Mouse (Mus musculus) adrenal gland, postnatal 0 days (tissue): ENCODE results near the gene Fan1. TPM values are rescaled to one million over a fixed set of nuclear protein-coding genes. Genes with fewer than 3 reads are reported as not detected.

Experiments used
- polyA plus RNA-seq: library from polyadenylated mRNA; unstranded; fragments of >200 nt; fragmentation: Nextera tagmentation; extraction: Ambion mirVana; gene quantifications from 2 replicates; pipeline ENCODE4 v1.2.1, GENCODE M21; 2015

The Fan1 gene
- 3.7 and 6.6 TPM in 2 replicates for polyA plus RNA-seq

DNA sequence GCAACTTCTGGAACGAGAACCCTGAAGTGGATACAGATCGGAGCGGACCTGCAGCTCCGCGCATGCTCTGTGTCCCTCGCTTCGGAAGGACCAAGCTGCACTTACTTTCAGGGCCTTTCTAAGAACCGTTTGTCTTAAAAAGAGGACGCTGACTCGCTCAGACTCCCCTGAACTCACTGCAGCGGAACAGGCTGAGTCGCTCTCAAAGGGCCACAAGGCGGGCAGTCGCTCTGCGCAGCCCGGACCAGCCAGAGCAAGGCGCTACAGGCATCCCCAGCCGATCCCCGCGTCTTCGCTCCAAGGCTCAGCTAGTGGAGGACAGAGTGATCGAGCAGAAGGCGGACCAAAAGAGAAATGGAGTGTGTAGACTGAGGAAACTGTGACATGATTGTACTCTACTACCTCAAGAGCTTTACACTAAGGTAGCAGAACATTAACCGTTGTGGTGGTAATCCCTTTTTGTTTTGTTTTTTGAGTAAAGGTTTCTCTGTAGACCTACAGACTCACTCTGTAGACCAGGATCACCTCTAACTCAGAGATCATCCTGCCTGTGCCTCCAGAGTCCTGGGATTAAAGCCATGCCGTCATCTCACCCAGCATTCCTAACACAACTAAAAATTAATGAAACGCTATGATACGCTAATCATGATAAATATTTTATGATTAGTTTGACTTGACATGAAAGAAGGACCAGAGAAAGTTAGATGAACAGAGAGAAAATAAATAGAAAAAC lies at the start of gene Fan1:
TSS of gene Fan1 (minus strand) at position 266 of the 733 bp plus-strand sequence.

DNA sequence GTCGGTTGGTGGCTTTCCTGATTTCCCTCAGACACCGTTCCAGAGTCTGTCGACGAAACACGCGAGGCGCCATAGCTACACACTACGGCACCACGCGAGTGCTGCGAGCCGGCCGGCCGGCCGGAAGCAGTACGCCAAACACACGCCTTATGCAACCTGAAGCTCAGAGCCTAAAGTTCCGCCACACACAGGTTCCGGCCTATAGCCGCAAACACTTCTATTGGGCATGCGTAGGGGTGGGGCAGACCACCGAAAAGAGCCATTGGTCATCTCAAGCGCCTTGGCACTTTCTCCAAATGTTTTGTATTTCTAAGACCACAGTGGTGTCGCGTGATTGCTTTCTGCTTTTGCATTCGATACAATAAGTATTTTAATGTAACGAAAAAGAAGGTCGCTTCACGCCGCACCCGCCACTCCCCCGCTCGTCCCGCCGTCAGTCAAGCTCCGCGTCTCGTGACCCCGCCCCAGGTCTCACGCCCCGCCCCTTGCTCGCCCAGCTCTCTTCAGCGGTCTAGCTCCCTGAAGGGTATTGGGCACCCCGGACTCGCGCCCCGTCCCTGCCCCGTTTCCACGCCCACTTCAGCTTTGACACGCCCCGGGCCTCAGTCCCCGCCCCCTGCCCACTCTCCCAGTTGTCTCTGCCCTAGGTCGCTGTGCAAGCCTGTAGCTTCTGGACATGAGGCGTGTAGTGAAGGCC lies 18.4 kb upstream of the Fan1 start, which contains the start of the genes Mphosph10 and Mcee:
TSS of gene Mphosph10 (minus strand) at position 147 of the 697 bp plus-strand sequence.
TSS of gene Mcee (plus strand) at position 486 of the 697 bp plus-strand sequence.

Other genes starting within 250 kb of the Fan1 start
- gene Trpm1, start 220.3 kb downstream of the Fan1 start, polyA plus RNA-seq = 0.23 TPM in 1 of 2 replicates, not detected in the other
- gene Mtmr10, start 86.4 kb downstream of the Fan1 start, polyA plus RNA-seq = 5.1 and 6.7 TPM in 2 replicates
- gene Mphosph10, start 18.2 kb upstream of the Fan1 start, polyA plus RNA-seq = 30.9 and 34.7 TPM in 2 replicates
- gene Mcee, start 18.5 kb upstream of the Fan1 start, polyA plus RNA-seq = 146 and 167 TPM in 2 replicates
- gene Apba2, start 127.6 kb upstream of the Fan1 start, polyA plus RNA-seq = 8.6 and 27.2 TPM in 2 replicates